Mouse (Mus musculus) liver, postnatal 0 days (tissue): ENCODE measurements at regions not wholly inside any gene's neighbourhood (a gene's known extent, or its start where the extent isn't known, plus 50 kb on each side); places are given as distances from the start of the nearest gene placed in this dataset.

Experiments
- CTCF ChIP-seq: sonication (generic); IDR thresholded peaks from 2 replicates; pipeline ENCODE4 v1.5.1; 2016; ENCODE audit warnings: antibody characterized with exemption, low read depth
- EP300 ChIP-seq: IDR thresholded peaks from 2 replicates; pipeline ENCODE4 v1.6.1; 2016; ENCODE audit warnings: antibody characterized with exemption, low read depth, mild to moderate bottlenecking

- TF ChIP-seq CTCF: no peak
- TF ChIP-seq EP300: no peak
These were observed 184.8 kb upstream of the Bcor start for GRCm38 (mm10) chrX:12344805-12345555.
